Mouse (Mus musculus) adrenal gland, postnatal 36 days (tissue): ENCODE measurements around the gene Atp5b. TPM values are rescaled to one million over a fixed set of nuclear protein-coding genes. Genes with fewer than 3 reads are reported as not detected.
"Not testable (repeated sequence)": the region's sequence is repeated elsewhere in the genome, so short reads cannot be mapped to it uniquely, and the experiment has no call there.

Experiments
- DNase-seq, 2 experiments: peaks; one replicate each; pipeline ENCODE4 v3.0.0; 2021; ENCODE audit warnings: mixed read lengths in 1 of 2
- total RNA-seq, 2 experiments: library from RNA; stranded (reverse); gene quantifications; 2 replicates each; pipeline ENCODE4 v1.2.3; 2021

Gene Atp5b
- total RNA-seq, 2 experiments from 2014 or later = 2,942 to 3,172 TPM

- DNase-seq = no peak
Observed at GRCm38 (mm10) chr10:128069201-128069600, 13.9 kb upstream of the Atp5b start.

DNA sequence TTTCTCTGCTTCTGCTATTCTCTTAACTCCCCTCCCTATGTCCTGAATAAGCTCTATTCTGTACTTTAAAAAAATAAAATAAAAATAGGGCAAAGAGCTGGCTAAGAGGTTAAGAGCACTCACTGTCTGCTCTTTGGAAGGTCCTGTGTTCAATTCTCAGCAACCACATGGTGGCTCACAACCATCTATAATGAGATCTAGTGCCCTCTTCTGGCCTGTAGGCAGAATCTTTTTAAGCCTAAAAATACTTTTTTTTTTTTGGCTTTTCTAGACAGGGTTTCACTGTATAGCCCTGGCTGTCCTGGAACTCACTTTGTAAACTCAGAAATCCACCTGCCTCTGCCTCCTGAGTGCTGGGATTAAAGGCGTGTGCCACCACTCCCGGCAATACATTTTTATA, 12.6 kb upstream of the Atp5b start:
- not testable (repeated sequence) for DNase-seq

DNA sequence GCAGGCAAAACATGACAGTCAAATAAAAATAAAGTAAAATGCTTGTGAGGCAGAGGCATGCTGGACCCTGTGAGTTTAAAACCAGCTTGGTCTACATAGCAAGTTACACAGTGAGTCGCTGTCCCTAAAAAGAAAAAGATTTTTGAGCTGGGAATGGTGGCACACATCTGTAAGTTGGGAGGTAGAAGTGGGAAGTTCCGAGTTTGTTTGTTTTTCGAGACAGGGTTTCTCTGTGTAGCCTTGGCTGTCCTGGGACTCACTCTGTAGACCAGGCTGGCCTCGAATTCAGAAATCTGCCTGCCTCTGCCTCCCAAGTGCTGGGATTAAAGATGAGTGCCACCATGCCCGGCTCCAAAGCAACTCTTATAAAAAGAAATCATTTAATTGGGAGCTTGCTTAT, 4.8 kb upstream of the Atp5b start:
- not testable (repeated sequence) for DNase-seq

- DNase-seq = peak in 1 of 2 experiments; percentile 49
Observed at GRCm38 (mm10) chr10:128080496-128080895, 2.6 kb upstream of the Atp5b start.

DNA sequence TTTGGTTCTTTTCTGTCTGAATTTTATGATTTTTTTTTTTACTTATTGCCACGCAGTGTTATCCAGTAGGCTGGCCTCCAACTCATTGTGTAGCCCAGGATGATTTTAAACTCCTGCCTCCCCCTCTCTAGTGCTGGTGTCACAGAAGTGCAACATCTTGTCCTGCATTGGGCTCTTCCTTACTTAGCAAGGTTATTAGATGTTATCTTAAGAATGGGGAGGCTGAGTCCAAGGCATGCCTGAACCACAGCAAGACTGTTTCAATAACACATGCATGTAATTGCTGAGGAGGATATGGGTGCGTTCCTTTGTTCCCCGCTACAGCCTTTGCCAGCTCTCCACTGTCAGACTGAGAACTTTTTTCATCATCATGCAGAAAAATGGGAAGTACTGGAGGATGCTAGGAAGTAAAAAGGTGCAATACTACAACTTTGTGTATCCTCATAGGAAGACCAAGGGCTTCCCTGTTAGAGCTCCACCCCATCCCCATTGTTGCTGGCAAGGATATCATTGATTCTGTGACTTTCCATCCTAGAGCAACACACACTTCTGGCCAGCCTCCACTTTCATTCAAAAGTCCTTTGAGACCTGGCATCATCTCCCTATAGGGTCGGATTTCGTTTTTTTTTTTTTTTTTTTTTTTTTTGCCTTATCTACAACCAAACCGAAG, 1.1 kb upstream of the Atp5b start:
- no peak for DNase-seq

DNA sequence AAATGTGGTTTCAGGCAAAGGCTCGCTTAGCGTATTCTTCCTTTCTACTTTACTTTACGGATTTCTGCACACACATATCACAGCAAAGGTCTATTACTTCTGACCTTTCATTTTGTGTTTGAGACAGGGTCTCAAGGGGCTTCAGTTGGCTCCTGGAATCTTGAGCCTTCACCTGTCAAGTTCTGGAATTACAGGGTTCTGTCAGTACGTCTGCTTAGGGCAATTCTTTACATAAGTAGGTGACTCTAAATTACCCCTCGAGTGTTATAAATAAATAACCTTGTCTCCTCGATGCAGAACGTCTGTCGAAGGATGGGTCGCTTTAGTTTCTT, 630 bp upstream of the Atp5b start:
- DNase-seq = no peak

DNA sequence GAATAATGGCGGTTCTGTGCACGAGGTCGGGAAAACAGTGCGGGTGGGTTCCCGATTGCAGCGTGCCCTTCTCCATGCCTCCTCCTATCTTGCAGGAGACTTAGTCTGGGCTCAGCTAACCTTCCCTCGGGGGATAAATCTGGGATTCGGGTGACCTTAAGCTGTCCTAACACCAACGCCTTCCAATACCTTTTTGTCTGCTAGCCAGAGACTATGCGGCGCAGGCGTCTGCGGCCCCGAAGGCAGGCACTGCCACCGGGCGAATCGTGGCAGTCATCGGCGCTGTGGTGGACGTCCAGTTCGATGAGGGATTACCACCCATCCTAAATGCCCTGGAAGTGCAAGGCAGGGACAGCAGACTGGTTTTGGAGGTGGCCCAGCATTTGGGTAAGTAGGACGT, 615 bp downstream of the Atp5b start:
- peak; percentile 46 to 50 for DNase-seq

DNA sequence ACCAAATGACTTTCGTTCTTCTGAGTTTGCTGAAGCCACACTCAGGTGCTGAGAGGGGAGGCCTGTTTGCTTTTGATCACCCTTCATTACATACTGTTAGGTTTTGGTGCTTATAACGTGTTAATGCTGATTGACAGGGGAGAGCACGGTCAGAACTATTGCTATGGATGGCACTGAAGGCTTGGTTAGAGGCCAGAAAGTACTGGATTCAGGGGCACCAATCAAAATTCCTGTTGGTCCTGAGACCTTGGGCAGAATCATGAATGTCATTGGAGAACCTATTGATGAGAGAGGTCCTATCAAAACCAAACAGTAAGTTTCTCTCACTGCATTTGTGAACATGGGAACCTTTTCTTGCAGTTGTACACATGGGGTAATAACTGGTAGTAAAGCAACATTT, 1.1 kb downstream of the Atp5b start:
- no peak for DNase-seq

DNA sequence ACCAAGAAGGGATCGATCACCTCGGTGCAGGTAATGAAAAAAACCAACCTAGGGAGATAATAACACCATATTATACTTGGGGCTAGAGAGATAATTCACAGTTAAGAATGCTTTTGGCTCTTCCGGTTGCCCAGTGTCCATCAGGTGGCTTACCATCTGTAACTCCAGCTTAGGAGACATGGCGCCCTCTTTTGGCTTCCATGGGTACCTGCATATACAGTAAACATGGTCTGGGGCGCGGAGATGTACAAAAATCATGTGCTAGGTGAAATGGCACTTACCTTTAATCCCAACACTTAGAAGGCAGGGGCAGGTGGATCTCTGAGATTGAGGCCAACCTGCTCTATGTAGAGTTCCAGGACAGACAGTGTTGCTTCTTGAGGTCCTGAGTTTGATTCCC, 3.3 kb downstream of the Atp5b start:
- peak; percentile 14 to 34 for DNase-seq

DNA sequence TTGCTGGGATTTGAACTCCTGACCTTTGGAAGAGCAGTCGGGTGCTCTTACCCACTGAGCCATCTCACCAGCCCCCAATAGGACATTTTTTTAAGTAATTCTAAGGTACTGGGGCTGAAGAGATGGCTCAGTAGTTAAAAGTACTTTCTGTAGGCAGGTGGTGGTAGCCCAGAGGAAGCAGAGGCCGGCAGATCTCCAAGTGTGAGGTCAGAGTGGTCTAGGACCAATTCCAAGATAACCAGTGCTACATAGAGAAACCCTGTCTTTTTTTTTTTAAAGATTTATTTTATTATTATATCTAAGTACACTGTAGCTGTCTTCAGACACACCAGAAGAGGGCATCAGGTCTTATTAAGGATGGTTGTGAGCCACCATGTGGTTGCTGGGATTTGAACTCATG, 4.1 kb downstream of the Atp5b start:
- not testable (repeated sequence) for DNase-seq

DNA sequence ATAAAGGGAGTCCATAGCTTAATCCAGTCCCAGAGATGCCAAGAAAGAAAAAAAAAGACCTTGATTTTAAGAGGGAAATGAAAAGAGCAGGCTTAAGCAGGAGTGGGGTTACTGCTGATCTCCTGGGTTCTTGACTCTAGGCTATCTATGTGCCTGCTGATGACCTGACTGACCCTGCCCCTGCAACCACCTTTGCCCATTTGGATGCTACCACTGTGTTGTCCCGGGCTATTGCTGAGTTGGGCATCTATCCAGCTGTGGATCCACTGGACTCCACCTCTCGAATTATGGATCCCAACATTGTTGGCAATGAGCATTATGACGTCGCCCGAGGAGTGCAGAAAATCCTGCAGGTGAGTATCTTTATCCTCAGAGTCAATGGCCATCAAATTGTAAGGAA, 5.1 kb downstream of the Atp5b start:
- no peak for DNase-seq

GRCm38 (mm10) chr10:128089842-128090241, 6.8 kb downstream of the Atp5b start:
- no peak for DNase-seq

DNA sequence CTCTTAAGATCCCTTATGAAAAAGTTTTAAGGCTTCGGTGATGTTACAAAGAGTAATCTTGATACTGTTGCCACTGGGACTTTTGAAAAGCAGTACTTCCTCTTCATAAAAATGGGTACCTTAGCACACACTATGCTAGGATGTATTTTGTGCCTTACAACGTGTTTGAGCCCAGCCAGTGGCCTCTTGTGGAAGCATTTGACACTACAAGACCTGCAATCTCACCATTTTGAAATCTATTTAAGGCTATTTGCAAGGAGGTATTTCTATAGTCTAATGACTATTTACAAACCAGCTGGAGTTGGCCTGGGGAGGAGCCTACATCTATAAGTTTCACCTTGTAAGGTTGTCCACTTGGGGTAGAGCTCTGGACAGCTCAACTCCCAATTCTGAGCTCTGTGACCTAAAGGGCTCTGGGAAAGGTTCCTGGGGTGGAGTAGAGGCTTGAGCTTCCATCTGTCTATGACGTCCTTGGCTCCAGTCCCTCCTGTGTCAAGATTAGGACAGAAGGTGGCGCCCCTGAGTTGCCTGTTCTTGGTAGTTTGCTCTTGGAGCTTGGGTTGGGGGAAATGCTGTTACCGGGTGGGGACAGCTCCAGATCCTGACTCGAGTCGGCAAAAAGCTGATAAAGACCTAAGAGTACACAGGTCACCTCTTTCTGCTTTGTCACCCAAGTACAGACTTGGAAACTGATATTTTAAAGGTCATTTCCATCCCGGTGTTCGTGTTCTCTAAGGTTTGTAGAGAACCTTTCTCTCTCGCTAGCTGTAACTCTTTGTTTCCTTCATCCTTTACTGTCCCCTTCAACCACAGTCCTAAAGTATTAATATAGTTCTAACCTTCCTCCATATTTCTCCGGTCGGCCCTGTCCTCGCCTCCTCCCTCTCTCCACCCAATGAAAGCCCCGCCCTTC, 7.8 kb downstream of the Atp5b start:
- DNase-seq = peak; percentile 87 to 90

GRCm38 (mm10) chr10:128091564-128092505, 8.8 kb downstream of the Atp5b start, which contains the start of gene Baz2a:
Gene Baz2a, plus strand, starts transcription at chr10:128091577.
- peak; percentile 84 to 87 for DNase-seq

DNA sequence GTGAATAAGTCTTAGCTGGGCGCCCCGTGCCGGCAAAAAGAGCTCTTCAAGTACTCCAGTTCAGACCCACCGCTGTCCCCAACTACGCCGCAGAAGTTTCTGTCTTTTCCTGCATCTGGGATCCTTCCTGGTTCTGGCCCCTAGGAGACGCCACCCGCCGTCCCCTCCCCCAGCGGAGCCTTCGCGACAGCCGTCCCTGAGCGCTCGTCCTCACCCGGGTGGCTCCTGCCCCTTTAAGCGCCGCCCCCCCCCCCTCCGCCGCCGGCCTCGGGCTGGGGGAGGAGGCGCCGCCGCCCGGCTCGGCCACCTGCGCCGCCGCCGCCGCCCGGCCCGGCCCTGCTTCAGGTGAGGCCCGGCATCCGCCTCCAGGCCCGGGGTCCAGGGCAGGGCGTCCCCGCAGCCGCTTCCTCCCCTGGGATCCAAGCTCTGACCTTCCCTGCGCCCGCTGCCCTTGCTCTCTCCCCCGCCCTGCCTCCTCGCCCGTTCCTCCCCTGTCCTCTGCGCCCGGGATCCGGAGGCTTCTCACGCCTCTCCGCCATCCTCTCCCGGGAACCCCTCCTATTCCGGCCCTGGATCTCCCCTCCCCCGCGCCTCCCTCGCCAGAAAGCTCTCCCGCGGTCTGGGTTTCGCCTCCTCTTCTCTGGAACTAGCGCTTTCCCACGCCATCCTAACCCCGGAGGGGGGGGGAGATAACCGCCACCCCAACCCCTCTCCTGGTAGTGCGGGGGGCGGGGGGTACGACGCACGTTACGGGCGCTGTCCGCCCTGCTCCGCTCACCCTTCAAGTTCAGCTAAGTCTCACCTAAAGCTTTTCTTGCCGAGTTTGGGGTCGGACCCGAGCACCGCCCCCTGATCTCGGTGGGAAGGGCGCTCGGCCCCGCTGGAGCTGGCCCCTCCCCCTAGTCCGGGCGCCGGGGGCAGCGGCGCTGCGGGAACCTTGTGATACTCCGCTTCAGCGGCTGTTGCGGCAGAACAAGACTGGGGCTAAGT, 9.7 kb downstream of the Atp5b start:
- DNase-seq = peak; percentile 91 to 95

DNA sequence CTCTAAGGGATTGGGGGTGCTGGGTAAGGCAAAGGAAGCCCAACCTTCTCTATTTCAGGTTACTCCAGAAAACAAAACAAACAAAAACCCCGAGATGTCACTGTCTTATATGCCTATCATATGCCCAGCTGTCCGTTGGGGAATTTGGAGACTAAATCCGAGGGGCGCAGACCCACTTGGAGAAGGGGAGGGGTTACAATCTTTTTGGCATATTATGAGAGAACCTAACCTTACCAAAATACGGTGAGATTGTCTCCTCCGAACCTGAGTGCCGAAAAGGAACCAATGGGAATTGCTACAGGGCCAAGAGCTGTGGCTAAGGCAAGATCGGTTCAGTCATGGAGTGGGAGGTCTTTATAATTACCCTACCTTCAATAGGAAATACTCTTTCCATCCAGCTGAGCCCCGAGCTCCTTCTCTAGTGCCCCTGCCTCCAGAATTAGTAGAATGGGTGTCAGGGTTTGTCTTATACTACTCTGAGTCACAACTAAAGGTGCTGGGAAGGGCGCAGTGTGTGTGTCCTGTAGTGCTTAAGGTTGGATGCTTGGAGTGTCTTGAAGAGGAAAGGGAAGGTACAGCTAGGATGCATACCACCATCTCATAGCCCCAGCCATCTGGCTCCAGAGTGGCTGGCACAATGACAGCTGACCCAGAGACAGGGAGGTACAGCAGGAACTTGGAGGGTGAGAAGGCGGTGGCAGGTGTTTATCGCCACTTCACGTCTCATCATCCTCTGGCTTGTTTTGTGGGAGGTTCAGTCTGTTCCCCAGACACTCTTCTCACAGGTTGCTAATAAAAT, 10.6 kb downstream of the Atp5b start:
- peak; percentile 24 to 38 for DNase-seq

DNA sequence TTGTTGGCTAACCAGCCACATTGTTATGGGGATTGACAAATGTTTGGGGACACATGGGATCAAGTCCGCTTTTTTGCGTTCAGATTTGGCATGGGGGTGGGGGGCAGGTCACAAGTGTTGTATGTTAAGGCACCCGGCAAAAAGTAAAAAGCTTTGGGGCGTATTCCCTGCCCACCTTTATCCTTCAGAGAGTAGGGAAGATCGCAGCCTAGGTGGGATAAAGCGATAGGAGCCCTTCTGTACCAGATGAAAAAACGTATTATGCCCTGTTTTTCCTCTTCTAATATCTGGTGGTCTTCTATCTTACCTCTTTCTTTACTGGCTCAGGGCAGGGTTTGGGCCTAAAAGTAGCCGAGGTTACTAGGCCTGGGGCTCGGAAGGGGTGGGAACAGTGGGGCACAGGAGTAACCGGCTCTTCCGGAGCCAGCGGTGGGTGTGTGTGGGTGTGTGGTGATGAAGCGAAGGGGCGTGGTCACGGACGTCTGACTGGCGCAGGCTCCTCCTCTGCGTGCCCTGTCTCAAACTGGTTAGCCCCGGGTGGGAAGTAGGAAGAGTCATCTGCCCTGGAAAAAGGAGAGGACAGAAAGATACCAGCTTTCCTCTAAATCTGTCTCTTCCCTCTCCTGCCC, 11.4 kb downstream of the Atp5b start:
- DNase-seq = peak; percentile 95

GRCm38 (mm10) chr10:128095003-128095636, 12.0 kb downstream of the Atp5b start:
- DNase-seq = no peak

GRCm38 (mm10) chr10:128096313-128096692, 13.2 kb downstream of the Atp5b start:
- no peak for DNase-seq
